Mouse (Mus musculus) brain, embryonic 14.5 days (tissue): ENCODE measurements around the gene Fam104a.

Experiments used
- CTCF ChIP-seq: fragments of 200-500 bp; IDR thresholded peaks from 2 replicates; pipeline ENCODE4 v1.5.1; 2012; ENCODE audit warnings: inconsistent platforms, mild to moderate bottlenecking, moderate library complexity, borderline replicate concordance; ENCODE audit not compliant: insufficient read depth, insufficient read length; ENCODE audit errors: extremely low read depth
- POLR2A ChIP-seq: fragments of 200-500 bp; IDR thresholded peaks from 2 replicates; pipeline ENCODE4 v1.6.1; 2012; ENCODE audit warnings: mild to moderate bottlenecking, inconsistent platforms, borderline replicate concordance; ENCODE audit not compliant: poor library complexity, insufficient read depth, insufficient read length, severe bottlenecking; ENCODE audit errors: extremely low read depth

- TF ChIP-seq CTCF = no peak
- TF ChIP-seq POLR2A = no peak
Measured at GRCm38 (mm10) chr11:113683627-113683956, 363 bp downstream of the Fam104a start.
